Mouse (Mus musculus) layer of hippocampus, postnatal 25 days (tissue): ENCODE measurements around the gene Wdfy4. TPM values are rescaled to one million over a fixed set of nuclear protein-coding genes. Genes with fewer than 3 reads are reported as not detected.
A peak's percentile ranks its signal among the peaks of the same experiment; 100 is the strongest.

Source experiments
- DNase-seq, 2 experiments: peaks; one replicate each; pipeline ENCODE4 v3.0.0; 2022; ENCODE audit warnings: mixed read lengths in 2 of 2, low spot score in 1 of 2; ENCODE audit errors: extremely low spot score in 1 of 2
- total RNA-seq, 2 experiments: library from RNA; stranded (reverse); gene quantifications; 2 replicates each; pipeline ENCODE4 v1.2.3; 2021

The Wdfy4 gene
- total RNA-seq, 2 experiments from 2014 or later: 2.2 to 3.2 TPM

DNA sequence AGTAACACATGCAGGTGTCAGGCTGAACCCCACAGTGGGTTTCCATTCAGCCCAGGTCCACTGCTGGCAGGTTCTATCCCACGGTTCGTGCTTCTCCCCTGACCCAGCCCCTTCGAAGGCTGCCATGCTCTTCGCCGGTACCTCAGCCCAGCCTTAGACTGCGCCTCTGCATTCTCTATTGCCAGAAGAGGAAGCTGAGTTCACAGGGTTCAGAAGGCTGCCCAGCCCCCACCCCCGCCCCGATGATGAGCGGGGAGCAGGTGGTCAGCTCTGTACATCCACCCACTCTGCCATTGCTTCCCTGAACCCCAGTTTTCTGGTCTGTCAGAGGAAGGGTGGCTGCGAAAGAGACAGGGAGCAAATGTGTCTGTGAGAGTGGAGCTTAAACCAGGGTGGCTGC is 185.8 kb downstream of the Wdfy4 start:
- DNase-seq: no peak

DNA sequence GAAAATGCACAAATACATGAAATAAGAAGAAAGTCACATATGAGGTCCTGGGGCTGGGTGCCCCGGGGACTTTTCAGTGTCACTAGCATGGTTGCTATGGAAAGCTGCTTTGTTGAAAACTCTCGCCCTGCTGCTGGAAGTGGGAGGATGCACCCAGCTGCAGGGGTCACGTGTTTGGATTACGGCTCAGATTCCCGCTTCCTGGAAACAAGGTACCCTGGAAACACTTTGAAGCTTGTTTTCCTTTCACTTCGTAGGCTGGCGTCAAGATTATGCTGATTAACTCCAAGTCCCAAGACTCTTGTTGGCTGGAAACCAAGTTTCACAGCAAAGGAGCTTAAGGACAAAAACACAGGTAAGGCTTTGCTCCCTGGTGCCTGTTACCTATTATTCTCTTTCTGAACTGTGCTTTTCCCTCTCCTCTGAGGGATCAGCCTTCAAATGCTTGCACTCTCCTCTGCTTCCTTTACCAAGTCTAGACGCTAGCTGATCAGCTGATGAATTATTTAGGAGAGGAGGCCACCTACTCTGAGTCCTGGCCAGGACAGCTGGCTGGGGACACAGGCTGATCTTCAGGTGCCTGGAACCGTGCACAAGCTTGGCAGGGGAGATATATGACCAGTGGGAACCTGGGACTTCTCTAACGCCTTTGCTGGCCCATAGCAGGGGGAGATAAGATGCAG is 190.2 kb downstream of the Wdfy4 start:
- no peak for DNase-seq

DNA sequence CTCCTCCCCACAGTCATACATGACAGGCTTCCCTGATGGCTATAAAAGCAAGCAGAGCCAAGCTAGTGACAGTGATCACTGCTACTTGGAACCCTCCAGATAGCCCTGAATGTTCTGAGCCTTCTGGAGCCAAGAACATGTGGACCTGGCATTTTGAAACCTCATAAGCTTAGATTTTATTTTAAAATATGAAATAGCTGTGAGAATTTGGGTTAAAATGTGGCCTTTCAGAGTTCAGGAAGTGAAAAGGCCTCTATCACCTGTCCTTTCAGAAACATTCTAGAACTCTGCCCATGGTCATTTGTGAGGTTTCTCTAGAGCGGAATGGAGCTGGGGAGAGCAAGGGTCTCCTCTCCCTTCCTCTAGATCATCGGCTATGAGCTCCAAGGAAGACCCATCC is 194.2 kb downstream of the Wdfy4 start, which contains the start of gene Lrrc18:
Gene Lrrc18, plus strand, starts transcription at position 301 of the 400 bp plus-strand sequence.
- no peak for DNase-seq

- DNase-seq: no peak
These were observed 198.6 kb downstream of the Wdfy4 start for GRCm38 (mm10) chr14:32986659-32987058.

DNA sequence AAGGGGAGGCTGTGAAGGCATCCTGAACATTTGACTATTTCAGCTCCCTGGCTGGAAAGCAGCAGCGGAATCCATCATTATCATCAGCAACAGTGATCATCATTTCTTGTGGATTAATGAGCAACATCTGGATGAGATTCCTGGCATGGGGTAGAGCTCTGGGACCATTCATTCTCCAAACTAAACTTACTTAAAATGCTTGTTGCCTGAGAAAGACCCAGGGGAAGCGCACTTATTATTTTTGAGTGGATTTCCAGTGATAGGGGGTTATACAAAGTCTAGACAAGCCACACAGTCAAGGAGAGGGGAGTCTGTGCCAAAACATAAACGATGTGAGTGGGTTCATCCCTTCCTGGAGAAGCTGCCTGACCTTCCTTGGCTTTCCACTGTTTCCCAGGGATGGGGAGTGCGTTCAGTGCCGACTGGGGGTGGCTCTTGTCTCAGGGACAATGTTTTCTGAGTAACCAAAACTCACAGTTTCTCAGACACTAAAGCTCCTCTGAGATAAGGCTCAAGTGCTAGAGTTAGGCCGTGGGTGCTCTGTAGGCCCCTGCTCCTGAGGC is 201.1 kb downstream of the Wdfy4 start:
- DNase-seq: no peak

- DNase-seq: no peak
These were observed 214.6 kb downstream of the Wdfy4 start for GRCm38 (mm10) chr14:32970700-32971099.

DNA sequence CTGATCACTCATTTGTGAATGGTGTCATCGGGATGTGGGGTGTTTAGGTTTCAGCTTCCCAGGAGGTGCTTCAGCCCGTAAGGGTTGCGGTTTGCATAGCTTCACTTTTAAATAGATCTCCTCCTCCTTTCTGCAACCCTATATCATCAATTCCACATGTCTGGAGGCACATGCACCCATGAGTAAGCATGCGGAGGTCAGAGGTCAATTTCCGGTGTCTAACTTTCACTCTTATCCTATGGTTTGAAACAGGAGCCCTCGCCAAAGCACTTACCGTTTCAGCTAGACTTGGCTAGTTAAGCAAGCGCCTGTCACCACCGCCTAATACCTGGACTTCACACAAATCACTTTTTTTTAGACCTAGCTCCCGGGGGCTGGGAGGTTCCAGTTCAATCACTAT is 220.6 kb downstream of the Wdfy4 start:
- no peak for DNase-seq

GRCm38 (mm10) chr14:32960481-32960880 is 224.8 kb downstream of the Wdfy4 start:
- peak; percentile 68 to 80 for DNase-seq

- no peak for DNase-seq
These were observed 226.6 kb downstream of the Wdfy4 start for GRCm38 (mm10) chr14:32958671-32959070.

DNA sequence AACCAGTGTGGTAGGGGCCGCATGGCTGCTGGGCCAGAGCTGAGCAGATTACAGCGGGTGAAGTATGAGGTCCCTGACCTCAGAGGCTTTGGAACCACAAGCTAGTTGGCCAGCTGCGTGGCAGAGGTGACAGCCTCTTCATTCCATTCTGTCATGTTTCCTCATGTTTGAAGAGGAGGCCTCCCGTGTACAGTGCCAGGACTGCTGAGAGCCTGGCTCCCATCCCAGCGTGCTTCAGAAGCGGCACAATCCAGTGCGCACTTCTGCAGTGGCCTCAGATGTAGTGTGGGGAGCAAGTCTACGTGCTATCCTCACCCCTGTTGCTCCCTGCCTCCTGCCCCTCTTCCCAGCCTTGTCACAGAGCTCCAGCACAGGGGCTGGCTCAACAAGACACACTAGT is 228.8 kb downstream of the Wdfy4 start:
- DNase-seq: no peak

- DNase-seq: no peak
These were observed 234.7 kb downstream of the Wdfy4 start for GRCm38 (mm10) chr14:32950312-32951301.

GRCm38 (mm10) chr14:32947512-32947911 is 237.8 kb downstream of the Wdfy4 start:
- no peak for DNase-seq

- no peak for DNase-seq
These were observed 246.1 kb downstream of the Wdfy4 start for GRCm38 (mm10) chr14:32939217-32939616.

GRCm38 (mm10) chr14:32934064-32934463 is 251.2 kb downstream of the Wdfy4 start:
- DNase-seq: no peak

DNA sequence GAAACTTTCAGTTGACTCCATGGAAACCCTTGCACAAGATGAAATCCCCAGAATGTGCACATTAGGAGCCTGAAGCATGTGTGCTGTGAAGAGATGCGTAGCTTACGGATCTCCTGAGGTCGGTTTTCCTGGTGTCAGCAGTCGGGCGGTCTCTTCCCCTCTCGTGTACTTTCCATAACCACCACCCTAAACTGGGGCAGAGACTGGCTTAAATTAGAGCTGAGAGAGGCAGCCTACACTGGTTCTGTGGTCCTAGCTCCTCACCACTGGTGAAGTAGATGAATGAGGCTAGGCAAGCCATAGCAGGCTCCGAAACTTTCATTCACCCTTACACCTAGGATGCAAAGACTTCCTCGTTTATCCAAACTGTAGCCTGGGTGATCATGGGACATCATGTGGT is 253.1 kb downstream of the Wdfy4 start:
- no peak for DNase-seq

- DNase-seq: no peak
These were observed 253.6 kb downstream of the Wdfy4 start for GRCm38 (mm10) chr14:32931709-32932108.

DNA sequence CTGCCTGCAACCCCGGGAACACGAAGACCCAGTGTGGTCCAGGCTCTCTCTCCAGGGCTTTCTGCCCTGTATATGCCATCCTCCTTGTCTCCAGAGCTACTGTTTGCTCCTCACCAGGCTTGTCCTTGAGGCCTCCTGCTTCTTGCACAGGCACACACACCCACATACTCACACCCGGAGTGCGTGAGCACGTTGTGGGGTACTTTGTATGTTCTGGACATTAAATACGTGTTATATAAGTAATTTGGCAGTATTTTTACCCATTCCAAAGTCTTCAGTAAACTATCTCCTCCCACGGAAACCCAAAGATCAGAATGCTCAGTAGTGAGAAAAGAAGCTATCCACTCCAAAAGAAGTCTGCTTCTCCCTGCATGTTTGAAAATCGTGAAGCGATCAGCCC is 261.4 kb downstream of the Wdfy4 start:
- DNase-seq: no peak

- DNase-seq: no peak
These were observed 267.4 kb downstream of the Wdfy4 start for GRCm38 (mm10) chr14:32917919-32918318.

DNA sequence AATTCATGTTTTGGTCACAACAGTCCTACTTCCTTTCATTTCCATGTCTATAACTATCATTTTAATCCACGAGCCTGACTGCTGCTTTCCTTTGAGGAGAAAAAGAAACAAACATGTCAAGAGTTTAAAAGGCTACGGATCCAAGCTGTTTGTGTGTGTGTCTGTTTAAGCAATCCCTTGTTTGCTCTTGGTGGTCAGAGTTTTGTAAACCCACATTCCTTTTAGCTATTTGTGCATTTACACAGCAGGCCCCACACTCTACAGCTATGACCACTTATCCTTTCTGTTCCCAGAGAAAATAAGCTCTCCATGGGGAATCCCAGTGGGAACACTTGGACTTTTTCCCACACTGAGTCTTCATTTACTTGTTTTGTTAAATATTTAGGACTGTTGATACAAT is 269.9 kb downstream of the Wdfy4 start:
- DNase-seq: no peak

DNA sequence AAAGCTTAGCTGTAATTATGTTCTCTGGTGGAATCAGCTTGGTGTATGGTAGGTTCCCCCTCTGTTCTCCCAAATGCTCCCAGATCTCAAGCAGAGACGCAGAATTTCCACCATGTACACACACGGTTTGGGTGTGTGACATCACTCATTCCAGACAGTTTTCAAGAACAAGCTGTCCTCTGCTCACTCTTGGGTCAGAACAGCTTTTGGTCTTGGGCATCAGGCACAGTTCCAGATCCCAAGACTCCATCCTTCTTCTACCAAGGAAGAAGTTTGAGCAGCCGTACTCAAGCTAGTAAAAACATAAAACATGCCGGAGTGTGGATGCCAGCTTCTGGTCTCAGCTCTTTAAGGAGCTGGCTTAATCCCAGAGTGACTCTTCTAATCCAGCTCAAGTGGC is 274.1 kb downstream of the Wdfy4 start:
- no peak for DNase-seq
